Mouse (Mus musculus) heart, postnatal 36 days (tissue): ENCODE data around the gene Pirb. TPM values are rescaled to one million over a fixed set of nuclear protein-coding genes. Genes with fewer than 3 reads are reported as not detected.

ENCODE experiments used
- total RNA-seq, 2 experiments: library from RNA; stranded (reverse); gene quantifications; 2 replicates each; pipeline ENCODE4 v1.2.3; 2021

Gene Pirb
- total RNA-seq, 2 experiments from 2014 or later: 1.7 to 2.6 TPM

Other genes starting within 250 kb of the Pirb start
- gene Tarm1, start 217.8 kb downstream of the Pirb start, total RNA-seq: not detected
- gene Oscar, start 104.2 kb downstream of the Pirb start, total RNA-seq: under 1 TPM; 0.17 to 0.35 TPM
- gene Ndufa3, start 103.0 kb downstream of the Pirb start, total RNA-seq: 1,000 to 10,000 TPM; 1,822 to 1,988 TPM
- 10 to 100 TPM; 17.2 to 25.4 TPM for gene Tfpt, start 90.5 kb downstream of the Pirb start, total RNA-seq
- 10 to 100 TPM; 24.4 to 26.6 TPM for gene Prpf31, start 90.4 kb downstream of the Pirb start, total RNA-seq
- 10 to 100 TPM; 22.5 to 27.6 TPM for gene Cnot3, start 75.1 kb downstream of the Pirb start, total RNA-seq
- gene Leng1, start 54.6 kb downstream of the Pirb start, total RNA-seq: 10 to 100 TPM; 12.5 to 12.9 TPM
- gene Tmc4, start 42.8 kb downstream of the Pirb start, total RNA-seq: 1 to 10 TPM in 1 of 2 experiments, under 1 TPM in 1; 0.54 to 1.2 TPM
- 10 to 100 TPM; 73.9 to 77.4 TPM for gene Tsen34, start 27.5 kb downstream of the Pirb start, total RNA-seq
- gene Mboat7, start 26.9 kb downstream of the Pirb start, total RNA-seq: 10 to 100 TPM; 18.7 to 22.1 TPM
- 100 to 1,000 TPM; 621 to 660 TPM for gene Rps9, start 16.4 kb downstream of the Pirb start, total RNA-seq
- gene Gm15448, start 105.3 kb upstream of the Pirb start, total RNA-seq: under 1 TPM; 0.46 to 0.61 TPM
- gene Pira2, start 124.7 kb upstream of the Pirb start, total RNA-seq: under 1 TPM; 0.33 to 0.44 TPM
- gene Gm14548, start 177.7 kb upstream of the Pirb start, total RNA-seq: under 1 TPM in 1 of 2 experiments, not detected in 1; 0.35 TPM
- under 1 TPM; 0.38 to 0.58 TPM for gene Lilra6, start 195.1 kb upstream of the Pirb start, total RNA-seq